Mouse (Mus musculus) right cerebral cortex, postnatal 14 days (tissue): ENCODE measurements around the gene Retreg2.

ENCODE experiments used
- DNase-seq: peaks from one replicate; pipeline ENCODE4 v3.0.0; 2022

Retreg2 gene

DNA sequence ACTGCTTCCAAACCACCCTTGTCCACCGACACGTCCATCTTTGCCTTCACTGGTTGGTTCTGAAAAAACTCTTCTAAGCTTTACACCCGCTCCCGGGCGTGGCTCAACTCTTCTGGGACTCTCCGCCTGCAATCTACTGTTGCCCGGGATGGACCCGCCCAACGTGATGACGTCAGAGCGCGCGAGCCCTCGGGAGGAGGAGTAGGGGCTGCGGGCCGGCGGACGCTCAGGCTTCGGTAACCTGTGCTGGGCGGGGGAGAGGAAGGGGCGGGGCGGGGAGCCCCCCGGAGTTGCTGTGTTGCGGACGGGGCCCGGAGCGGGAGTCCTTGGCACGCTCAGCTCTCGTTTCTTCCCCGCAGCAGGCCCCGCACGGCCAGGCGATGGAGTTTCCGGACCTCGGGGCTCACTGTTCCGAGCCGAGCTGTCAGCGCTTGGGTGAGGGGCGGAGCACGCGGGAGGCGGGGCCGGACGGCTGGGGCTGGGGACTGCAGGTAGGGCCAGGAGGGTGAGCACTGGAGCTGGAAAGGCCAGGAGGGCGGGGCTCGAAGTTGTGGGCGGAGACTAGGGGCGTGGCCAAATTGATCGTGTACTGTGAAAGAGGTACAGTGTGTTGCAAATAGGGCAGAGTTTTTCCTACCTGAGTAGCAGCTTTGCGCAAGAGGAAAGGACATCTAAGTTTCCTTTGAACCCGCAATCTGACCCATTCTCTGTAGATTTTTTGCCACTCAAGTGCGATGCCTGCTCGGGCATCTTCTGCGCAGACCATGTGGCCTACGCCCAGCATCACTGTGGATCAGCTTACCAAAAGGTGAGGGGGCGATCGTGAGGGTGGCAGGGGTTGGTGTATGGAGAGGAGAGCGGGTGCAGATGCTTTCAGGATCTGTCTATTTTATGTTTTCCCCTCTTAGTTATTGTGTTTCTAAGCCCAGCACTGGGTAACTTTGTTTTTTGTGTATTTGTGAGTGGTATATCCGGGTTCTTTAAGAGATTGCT is 26.2 kb downstream of the Retreg2 start, which contains the start of gene Zfand2b:
Gene Zfand2b (plus strand): TSS at position 175 of the 993 bp plus-strand sequence.
- peak; percentile 95 for DNase-seq

DNA sequence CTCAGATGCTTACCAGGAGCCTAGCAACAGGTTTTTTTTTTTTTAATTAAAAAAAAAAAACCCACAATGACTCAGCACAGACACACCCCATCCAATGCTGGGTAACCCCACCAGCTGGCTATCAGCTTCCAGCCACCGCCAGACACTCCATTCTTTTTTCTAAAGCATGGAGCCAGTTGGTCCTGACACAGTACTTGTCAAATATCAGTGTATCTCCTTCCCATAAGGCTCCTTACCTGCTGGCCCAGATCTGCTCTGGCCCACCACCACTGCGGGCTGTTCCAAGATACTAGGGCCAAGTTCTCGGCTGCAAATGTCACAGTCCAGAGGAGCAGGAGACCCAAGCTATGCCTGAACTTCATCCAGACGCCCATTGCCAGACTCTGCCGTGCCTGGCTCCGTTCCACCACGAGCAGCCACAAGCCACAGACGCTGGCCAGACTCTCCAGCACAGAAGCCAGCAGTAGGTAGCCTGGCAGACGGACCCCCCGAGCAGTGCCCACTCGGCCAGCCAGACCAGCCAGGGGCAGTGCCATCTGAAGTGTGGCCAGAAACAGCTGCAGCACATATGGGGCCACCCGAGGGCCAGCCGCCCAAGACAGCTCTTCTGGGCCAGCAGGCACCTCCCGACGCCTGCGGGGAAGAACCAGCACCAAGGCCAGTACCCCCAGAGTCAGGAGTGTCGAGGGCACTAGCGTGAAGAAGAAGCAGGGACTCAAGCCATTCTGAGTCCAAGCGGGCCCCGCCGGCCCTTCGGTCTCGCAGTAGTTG is 36.9 kb downstream of the Retreg2 start:
- DNase-seq: peak; percentile 56

DNA sequence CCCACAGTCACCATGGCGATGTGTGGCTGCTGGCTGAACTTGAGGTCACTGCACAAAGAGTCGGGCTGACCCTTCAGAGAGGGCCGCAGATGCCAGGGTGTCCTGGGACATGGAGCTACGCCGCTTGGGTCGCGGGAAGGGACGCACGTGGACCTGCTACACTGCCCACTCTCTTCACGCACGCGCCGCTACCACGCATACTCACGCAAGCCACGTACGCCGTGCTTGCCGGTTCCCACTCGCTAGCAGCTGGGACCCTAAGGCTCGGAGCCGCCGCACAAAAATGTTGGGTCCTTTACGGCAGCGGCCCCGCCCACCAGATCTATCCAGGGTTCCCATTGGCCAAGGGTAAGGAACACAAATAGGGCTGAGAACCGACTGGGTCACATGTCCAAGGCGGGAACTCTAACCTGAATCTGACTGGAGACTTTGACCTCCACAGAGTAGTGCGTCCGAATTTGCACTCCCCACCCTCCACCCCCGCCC is 37.6 kb downstream of the Retreg2 start, which contains the start of gene Abcb6:
Gene Abcb6 (minus strand): TSS at position 288 of the 486 bp plus-strand sequence.
- peak; percentile 93 for DNase-seq

DNA sequence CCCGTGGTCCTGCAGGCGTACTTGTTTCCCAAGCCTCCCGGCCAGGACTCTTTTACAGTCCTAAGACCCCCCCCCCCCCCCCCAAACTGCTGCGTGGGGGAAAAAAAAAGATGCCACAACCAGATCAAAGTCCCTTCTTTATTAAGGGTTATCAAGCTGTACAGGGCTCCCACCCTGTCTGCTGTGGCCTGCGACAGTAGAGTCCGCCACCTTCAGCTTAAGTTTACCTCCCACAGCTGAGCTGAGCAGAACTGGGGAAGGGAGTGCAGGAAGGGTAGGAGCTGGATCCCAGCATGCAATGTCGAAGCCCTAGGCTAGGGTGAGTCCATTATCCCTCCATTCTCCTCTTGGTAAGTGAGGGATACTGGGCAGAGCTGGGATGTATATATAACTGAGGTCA is 38.2 kb downstream of the Retreg2 start:
- DNase-seq: no peak

DNA sequence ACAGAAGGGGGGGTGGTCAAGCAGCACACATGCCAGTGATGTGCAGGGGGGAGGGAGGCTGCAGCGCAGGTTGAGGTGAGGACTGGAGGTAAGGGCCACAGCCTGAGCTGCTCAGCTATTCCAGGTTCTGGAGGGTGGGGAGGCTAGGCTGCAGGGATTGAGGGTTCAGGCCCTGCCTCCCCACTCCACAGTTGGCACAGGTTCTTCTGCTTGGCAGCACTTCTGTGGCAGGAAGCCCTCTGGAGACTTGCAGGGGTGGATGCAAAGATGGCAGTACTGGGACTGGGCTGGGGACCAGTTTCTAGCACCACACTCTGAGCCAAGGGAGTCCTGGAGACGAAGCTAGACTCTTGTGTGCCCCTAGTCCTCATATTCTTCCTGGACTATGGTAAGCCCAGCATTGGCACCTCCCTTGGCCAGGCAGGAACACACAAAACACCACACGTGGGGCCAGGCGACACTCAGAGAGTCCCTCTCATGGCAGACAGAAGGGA is 38.8 kb downstream of the Retreg2 start:
- DNase-seq: no peak

DNA sequence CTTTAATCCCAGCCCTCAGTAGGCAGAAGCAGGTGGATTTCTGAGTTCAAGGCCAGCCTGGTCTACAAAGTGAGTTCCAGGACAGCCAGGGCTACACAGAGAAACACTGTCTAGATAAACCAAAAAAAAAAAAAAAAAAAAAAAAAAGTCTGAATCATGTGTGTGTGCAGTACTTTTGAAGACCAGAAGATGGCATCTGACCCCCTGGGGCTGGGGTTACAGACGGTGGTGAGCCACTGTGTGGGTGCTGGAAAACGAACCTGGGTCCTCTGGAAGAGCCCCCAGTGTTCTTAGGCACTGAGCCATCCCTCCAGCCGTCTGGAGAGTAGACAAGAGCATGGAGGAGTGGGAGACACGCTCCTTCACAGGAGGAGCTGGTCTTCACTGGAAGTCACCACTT is 39.6 kb downstream of the Retreg2 start:
- no peak for DNase-seq

DNA sequence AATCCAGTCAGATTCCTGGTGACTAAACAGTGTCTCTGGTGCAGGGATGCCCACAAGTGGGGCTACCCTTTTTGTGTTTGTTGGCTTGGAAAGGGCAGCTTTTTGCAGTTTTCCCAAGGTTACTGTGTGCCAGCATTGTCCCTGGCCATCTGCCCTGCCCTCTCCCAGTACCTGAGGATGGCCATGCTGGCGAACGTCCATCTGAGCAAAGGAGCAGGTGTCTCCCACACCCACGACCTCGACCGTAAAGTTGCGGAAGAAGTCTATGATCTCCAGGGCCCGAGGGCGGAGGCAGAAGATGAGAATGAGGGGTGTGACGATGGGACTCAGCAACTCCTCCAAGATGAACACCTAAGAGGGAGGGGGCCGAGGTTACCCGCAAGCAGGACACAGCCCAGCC is 42.9 kb downstream of the Retreg2 start:
- DNase-seq: no peak

DNA sequence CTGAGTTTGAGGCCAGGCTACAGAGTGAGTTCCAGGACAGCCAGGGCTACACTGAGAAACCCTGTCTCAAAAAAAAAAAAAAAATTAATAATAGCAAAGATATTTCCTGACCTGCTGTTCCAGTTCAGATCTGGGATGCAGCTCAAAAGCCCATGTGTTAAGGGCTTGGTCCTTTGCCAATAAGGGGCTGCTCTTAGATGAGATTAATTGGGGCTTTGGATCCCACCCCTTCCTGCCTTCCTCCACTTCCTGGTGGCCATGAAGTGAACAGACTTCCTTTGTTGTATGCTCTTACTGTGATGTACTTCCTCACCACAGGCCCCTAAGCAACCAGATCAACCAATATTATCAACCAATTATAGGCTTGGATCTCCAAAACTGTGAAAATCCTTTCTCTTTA is 44.5 kb downstream of the Retreg2 start:
- no peak for DNase-seq

DNA sequence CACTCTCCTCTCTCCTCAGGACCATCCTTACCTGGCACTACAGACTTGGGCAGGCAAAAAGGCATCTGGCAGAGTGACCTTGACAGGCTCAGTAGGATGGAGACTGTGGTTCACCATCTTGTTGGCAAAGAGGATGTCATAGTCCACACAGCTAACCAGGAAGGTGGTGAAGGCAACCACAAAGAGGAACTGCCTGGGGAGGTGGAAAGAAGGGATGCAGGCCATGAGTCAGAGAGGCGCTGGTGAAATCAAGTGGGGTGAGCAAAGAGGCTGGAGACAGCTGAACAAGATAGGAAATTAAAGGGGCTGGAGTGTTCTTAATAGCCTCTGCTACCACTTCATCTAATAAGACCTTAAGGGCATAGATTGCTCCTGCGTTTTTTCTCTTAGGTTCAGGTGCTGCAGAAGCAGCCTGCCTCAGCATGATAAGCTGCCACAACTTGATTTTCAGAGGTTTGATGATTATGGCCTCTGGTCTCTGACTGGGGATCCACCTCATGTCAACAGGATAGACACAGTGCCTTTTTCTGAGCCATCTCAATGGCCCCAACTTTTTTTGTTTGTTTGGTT is 45.4 kb downstream of the Retreg2 start:
- no peak for DNase-seq

DNA sequence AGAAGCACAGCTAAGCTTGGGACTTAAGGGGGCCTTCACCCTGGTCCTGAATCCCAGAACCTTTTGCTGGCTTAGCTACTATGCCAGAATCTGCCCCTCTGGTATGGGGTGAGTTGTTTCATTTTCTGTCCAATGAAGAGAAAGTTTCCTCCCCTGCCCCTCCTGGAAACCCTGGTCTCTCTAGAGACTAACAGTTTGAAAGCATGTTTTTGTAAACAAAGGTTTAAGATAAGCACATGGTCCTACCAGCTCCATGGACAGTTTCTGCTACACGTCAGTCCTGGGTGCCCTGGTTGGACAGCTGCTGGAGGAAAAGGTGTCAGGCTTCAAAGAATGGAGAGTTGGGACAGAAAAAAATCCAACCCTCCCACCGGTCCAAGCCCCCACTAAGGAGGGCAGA is 48.0 kb downstream of the Retreg2 start:
- DNase-seq: no peak

DNA sequence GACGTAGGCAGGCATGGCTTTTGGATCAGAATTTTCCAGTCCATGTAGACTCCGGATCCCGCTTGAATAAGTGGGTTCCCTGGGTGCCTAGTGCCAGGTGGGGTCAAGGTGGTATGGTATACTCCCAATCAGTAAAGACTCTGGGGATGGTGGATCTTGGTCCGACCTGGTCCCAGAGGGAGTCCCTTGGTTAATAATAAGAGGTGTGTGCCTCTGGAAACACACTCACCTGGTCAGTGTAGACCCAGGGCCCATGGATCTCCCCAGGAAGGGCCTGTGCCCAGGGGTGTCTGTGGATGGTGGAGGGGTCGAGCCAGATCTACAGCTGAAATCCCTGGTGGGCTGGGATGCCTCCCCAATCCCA is 48.7 kb downstream of the Retreg2 start:
- DNase-seq: no peak

DNA sequence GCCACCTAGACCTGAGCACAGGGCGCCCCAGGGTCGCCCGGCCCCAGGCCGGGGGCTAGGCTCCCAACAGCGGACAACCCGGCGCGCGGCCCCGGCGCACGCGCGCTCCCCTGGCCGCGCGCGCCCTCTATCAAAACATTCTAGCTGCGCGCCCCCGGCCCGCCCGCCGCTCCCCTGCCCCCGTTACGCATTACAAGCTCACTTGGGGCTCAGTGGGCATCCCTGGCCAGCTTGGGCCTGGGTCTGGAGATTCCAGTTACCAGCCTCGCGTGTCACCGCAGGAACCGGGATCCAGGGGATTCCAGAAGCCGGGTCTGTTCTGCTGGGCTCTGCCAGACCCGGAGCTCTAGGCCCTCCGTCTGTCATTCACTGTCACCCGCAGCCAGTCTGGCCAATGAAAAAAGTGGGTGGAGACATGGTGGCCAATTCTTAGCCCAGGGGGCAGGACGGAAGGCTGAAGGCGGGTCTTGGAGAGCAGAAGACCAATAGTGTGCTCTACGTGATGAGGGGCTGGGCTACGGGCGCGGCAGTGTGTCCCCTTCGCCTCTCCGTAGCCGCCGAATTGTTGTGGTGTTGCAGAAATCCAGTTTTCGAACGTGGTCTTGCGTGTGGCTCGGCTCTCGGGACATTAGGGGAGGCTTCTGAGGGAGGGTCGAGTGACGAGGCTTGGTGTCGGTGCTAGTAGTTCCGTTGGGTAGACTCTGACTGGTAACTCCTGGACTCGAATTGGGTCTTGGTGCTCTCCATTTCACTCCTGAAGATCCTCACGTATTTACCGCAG is 49.2 kb downstream of the Retreg2 start, which contains the start of the genes Ankzf1 and Atg9a:
Gene Ankzf1 (plus strand): TSS at position 530 of the 781 bp plus-strand sequence.
Gene Atg9a (minus strand): TSS at position 575 of the 781 bp plus-strand sequence.
- DNase-seq: peak; percentile 90

DNA sequence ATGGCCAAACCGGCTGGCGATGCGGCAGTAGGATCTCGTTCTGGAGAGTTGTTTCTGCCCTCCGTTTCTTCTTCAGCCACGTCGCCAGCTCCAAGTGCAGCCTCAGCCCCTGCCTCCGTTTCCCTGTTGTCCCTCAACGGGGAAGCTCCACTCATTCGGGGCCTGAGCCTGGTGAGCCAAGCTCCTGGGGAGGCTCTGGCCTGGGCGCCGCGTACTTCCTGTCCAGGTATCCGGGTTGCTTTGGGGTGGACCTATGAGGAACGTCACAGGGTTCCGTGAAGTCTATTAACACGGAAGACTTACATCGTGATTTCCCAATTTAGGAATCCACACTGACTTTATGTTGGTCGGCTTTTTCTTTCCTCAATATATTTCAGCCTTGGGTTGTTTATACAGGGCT is 49.9 kb downstream of the Retreg2 start:
- DNase-seq: no peak
